Mouse (Mus musculus) lung, adult 2 months (tissue): ENCODE measurements around the gene Tmem123. TPM values are rescaled to one million over a fixed set of nuclear protein-coding genes. Genes with fewer than 3 reads are reported as not detected.

Experiments
- DNase-seq: peaks from one replicate; pipeline ENCODE4 v3.0.0; 2022
- H3K4me1 ChIP-seq: fragments of 200-500 bp; 2 replicates; pipeline ENCODE4 v1.6.1; 2011; ENCODE audit warnings: low read length; ENCODE audit not compliant: control insufficient read depth, insufficient read depth
- H3K4me3 ChIP-seq: fragments of 200-500 bp; replicated peaks from 2 replicates; pipeline ENCODE3; 2011; ENCODE audit warnings: low read depth, mild to moderate bottlenecking, control low read depth, low read length; ENCODE audit errors: extremely low read depth
- CTCF ChIP-seq: fragments of 200-500 bp; IDR thresholded peaks from 2 replicates; pipeline ENCODE4 v1.5.1; 2011; ENCODE audit warnings: mild to moderate bottlenecking, low read length, control low read depth; ENCODE audit not compliant: insufficient read depth
- POLR2A ChIP-seq: fragments of 200-500 bp; IDR thresholded peaks from 2 replicates; pipeline ENCODE4 v1.6.1; 2011; ENCODE audit warnings: low read depth, mild to moderate bottlenecking, control low read depth, low read length, borderline replicate concordance; ENCODE audit errors: extremely low read depth
- WGBS: fragments of 180-500 bp; shearing (Covaris S2); methylation state at CpG from one replicate; pipeline ENCODE4 v1.1.7; 2018; 5-methylcytosine and 5-hydroxymethylcytosine counted together
- polyA plus RNA-seq: library from polyadenylated mRNA; depleted of rRNA; stranded (reverse); fragments of >200 nt; gene quantifications from 2 replicates; pipeline ENCODE4 v1.2.3, GENCODE M21; 2012; rRNA removed

The Tmem123 gene
- 83.3 and 89.8 TPM in 2 replicates for polyA plus RNA-seq

GRCm38 (mm10) chr9:7763614-7764300, at the start of gene Tmem123:
Tmem123 (plus strand) TSS chr9:7764041.
- WGBS, result under 1% methylated on average over 52 of the region's 52 CpGs
- H3K4me3 ChIP-seq, result peak within 1 kb of the TSS; percentile 65
- peaks cover 8% of the 10 kb centered on the region for H3K4me1 ChIP-seq
- DNase-seq, result peak; percentile 99
- peak; percentile 67 for TF ChIP-seq POLR2A
- TF ChIP-seq CTCF, result no peak

- TF ChIP-seq CTCF, result peak; percentile 20; the same call in 1 of the 2 replicates
- no peak for TF ChIP-seq POLR2A
- DNase-seq, result peak; percentile 23
- Histone ChIP-seq H3K4me3 (no peak overlapping the region), H3K4me1 (no peaks in the 10 kb centered on the region)
- 28% methylated on average over 4 of the region's 4 CpGs for WGBS
Measured at GRCm38 (mm10) chr9:7714062-7714907, 49.6 kb upstream of the Tmem123 start.

GRCm38 (mm10) chr9:7714908-7715175, 49.0 kb upstream of the Tmem123 start:
- Histone ChIP-seq H3K4me1 (no peaks in the 10 kb centered on the region), H3K4me3 (no peak overlapping the region)
- TF ChIP-seq CTCF (no peak), POLR2A (no peak)
- no peak for DNase-seq
- 62% methylated on average over 2 of the region's 2 CpGs for WGBS

DNA sequence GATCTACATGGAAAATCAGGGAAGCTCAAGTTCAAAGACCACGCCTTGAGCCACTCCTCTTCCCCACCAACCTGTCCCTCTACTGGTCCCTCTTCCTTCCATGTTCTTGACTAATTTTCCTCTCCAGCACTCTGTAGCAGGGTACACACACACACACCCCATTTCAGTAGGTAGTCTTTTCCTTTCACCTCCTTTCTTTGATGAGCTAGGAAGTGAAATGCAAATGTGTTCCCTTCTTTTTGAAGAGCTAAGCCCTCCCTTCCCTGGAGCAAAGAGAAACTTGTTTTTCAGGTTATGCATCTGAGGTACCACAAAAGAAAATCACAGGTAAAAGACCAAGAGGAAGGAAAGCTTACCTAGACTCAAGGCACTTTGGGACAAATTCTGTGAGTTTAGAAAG, 42.3 kb upstream of the Tmem123 start:
- Histone ChIP-seq H3K4me3 (no peak overlapping the region), H3K4me1 (no peaks in the 10 kb centered on the region)
- TF ChIP-seq POLR2A, result no peak
- TF ChIP-seq CTCF, result no peak
- 82% methylated on average over 1 of the region's 1 CpGs for WGBS
- no peak for DNase-seq

DNA sequence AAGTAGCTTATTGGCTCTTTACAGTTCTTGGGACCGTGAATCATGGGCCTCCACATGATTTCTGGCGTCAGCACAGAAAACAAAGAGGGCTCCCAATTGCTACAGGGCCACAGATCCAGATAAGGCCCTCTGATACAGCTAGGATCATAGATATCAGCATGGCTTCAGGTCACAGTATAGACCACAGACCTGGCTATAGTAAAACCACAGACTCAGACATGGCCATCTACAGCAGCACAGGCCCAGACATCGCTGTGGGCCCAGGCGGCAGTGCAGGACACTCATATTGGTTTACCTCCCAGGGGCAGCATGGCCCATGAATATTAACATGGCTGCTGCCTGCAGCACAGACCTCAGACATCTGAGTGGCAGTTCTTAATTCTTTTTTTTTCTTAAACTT, 34.8 kb upstream of the Tmem123 start:
- Histone ChIP-seq H3K4me1 (no peaks in the 10 kb centered on the region), H3K4me3 (no peak overlapping the region)
- TF ChIP-seq POLR2A, result no peak
- TF ChIP-seq CTCF, result no peak
- 78% methylated on average over 4 of the region's 4 CpGs for WGBS
- DNase-seq, result no peak

DNA sequence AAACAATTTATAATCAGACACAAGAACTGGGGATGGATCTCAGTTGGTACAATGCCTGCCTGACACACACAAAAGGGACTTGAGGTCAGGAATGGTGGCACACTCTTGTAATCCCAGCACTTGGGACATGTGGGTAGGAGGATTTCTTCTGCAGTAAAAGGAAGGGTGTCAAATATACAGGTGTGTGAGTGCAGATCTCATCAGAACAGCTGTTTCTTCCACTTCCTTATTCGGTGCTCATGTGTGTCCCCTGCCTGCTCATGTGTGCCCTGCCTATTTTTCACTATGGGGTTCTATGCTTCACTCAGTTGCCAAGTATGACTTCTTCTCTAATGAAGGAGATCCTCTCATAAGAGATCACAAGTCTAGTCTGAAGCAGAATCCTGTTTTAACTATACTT, 21.1 kb upstream of the Tmem123 start:
- TF ChIP-seq POLR2A, result no peak
- TF ChIP-seq CTCF, result no peak
- Histone ChIP-seq H3K4me3 (no peak overlapping the region), H3K4me1 (no peaks in the 10 kb centered on the region)
- WGBS, result 71% methylated on average over 1 of the region's 1 CpGs
- no peak for DNase-seq

- DNase-seq, result no peak
- TF ChIP-seq POLR2A, result no peak
- no peak for TF ChIP-seq CTCF
- 40% methylated on average over 1 of the region's 1 CpGs for WGBS
- Histone ChIP-seq H3K4me1 (no peaks in the 10 kb centered on the region), H3K4me3 (no peak overlapping the region)
Measured at GRCm38 (mm10) chr9:7744156-7744555, 19.7 kb upstream of the Tmem123 start.

- Histone ChIP-seq H3K4me1 (no peaks in the 10 kb centered on the region), H3K4me3 (no peak overlapping the region)
- 73% methylated on average over 3 of the region's 3 CpGs for WGBS
- TF ChIP-seq POLR2A, result no peak
- no peak for DNase-seq
Measured at GRCm38 (mm10) chr9:7748881-7749280, 15.0 kb upstream of the Tmem123 start.

- WGBS, result 61% methylated on average over 4 of the region's 4 CpGs
- no peak for DNase-seq
- no peaks in the 10 kb centered on the region for H3K4me1 ChIP-seq
- no peak for TF ChIP-seq POLR2A
- no peak overlapping the region for H3K4me3 ChIP-seq
Measured at GRCm38 (mm10) chr9:7749537-7749936, 14.3 kb upstream of the Tmem123 start.

DNA sequence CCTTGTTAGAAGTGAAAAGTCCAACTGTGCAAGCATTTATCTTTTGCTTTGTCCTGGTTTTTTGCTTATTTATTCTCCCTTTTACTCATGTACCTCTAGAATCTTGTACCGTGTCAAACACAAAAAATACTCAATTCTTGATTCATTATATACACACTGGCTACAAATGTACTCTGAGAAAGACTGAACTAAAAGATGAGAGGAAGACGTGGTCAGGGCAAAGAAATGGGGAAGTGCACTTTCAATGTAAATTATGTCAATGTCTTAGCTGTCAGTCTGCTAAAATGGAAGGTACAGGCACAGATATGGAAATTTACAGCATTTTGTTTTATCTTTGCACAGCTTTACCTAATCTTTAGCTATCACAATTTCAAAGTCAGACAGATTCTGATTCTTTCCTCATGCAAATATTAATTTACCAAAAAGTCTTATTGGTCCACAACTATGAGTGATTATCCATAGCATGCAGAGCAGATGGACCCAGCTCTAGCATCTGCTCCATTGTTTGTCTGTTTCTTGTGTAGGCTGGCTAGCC, 7.9 kb upstream of the Tmem123 start:
- Histone ChIP-seq H3K4me1 (no peaks in the 10 kb centered on the region), H3K4me3 (no peak overlapping the region)
- no peak for TF ChIP-seq POLR2A
- no peak for TF ChIP-seq CTCF
- WGBS, result 62% methylated on average over 2 of the region's 2 CpGs
- DNase-seq, result no peak
